In genomic region chr15:95772861-95773836, GRCm38 (mm10) we compare ENCODE assay signal across 8 mouse cellular contexts. TPM values are rescaled to one million over a fixed set of nuclear protein-coding genes. Genes with fewer than 3 reads are reported as not detected.
A peak's percentile ranks its signal among the peaks of the same experiment; 100 is the strongest.
DNase-seq lines count a peak whose midpoint lies in the region; ATAC-seq and TF ChIP-seq lines count a peak whose summit lies in the region.

No protein-coding gene starts in this region.

- H3K4me2 ChIP-seq in intestine, embryonic 14.5 days (ENCODE audit: low read length), result no peak overlapping the region
- no peak overlapping the region for H3K4me2 ChIP-seq in liver, embryonic 14.5 days (ENCODE audit: low read depth)

- TF ChIP-seq CTCF in liver, embryonic 14.5 days (IDR thresholded peaks at IDR 0.05; ENCODE audit: low read depth), result peak; percentile 93

- no peaks in the 10 kb centered on the region for H3K4me1 ChIP-seq in intestine, embryonic 14.5 days (replicated peaks; ENCODE audit: control insufficient read depth, insufficient read depth, low read length)
- peaks cover 0 to 2% of the 10 kb centered on the region in 2 experiments; a peak in 1 of 4 replicates for H3K4me1 ChIP-seq in liver, embryonic 14.5 days (replicated peaks; ENCODE audit: control insufficient read depth in 2 of 2, insufficient read depth in 2 of 2, low read length in 1 of 2)

- H3K9ac ChIP-seq in intestine, embryonic 14.5 days (ENCODE audit: low read length), result no peak overlapping the region
- no peak overlapping the region for H3K9ac ChIP-seq in liver, embryonic 14.5 days (replicated peaks)

- H3K27me3 ChIP-seq in intestine, embryonic 14.5 days (replicated peaks; ENCODE audit: control insufficient read depth, insufficient read depth, low read length), result no peaks in the 10 kb centered on the region
- H3K27me3 ChIP-seq in liver, embryonic 14.5 days (ENCODE audit: control insufficient read depth, insufficient read depth, low read length), result no peaks in the 10 kb centered on the region

- WGBS in intestine, embryonic 14.5 days, result 64% methylated on average over 14 of the region's 14 CpGs
- 49% methylated on average over 14 of the region's 14 CpGs for WGBS in liver, embryonic 14.5 days (ENCODE audit: insufficient replicate concordance)

- peak; percentile 18 for DNase-seq in cerebellum, adult 11 months
- DNase-seq in cerebellum, adult 9-11 months, result no peak
- DNase-seq in urinary bladder, adult 18-20 months (ENCODE audit: low spot score in 2 of 2), result peak; percentile 45 to 50
- DNase-seq in urinary bladder, postnatal 10 days (ENCODE audit: low spot score), result no peak
- peak; percentile 60 for DNase-seq in embryo, embryonic 11.5 days (ENCODE audit: low read depth, low spot score)
- DNase-seq in intestine, embryonic 14.5 days (ENCODE audit: low spot score), result peak; percentile 79
- DNase-seq in liver, embryonic 14.5 days (ENCODE audit: low read depth in 3 of 3, low spot score in 3 of 3), result peak in 2 of 3 experiments; percentile 32 to 36
- DNase-seq in right cerebral cortex, postnatal 10 days (ENCODE audit: low spot score in 2 of 2), result peak; percentile 54 to 68

- no peak overlapping the region for H3K4me3 ChIP-seq in intestine, embryonic 14.5 days (ENCODE audit: low read depth, low read length)
- H3K4me3 ChIP-seq in liver, embryonic 14.5 days (ENCODE audit: insufficient read depth in 1 of 2, low read depth in 2 of 2, low read length in 2 of 2), result no peak overlapping the region

- TF ChIP-seq EP300 in liver, embryonic 14.5 days (IDR thresholded peaks at IDR 0.05; ENCODE audit: low read depth), result no peak

- no peaks in the 10 kb centered on the region for H3K36me3 ChIP-seq in intestine, embryonic 14.5 days (ENCODE audit: control insufficient read depth, insufficient read depth, low read length)
- H3K36me3 ChIP-seq in liver, embryonic 14.5 days (replicated peaks; ENCODE audit: control insufficient read depth, insufficient read depth, low read depth), result no peaks in the 10 kb centered on the region

- H3K9me3 ChIP-seq in intestine, embryonic 14.5 days (ENCODE audit: control insufficient read depth, low read length), result no peaks in the 10 kb centered on the region
- no peaks in the 10 kb centered on the region for H3K9me3 ChIP-seq in liver, embryonic 14.5 days (ENCODE audit: control insufficient read depth, low read length)

- ATAC-seq in intestine, embryonic 14.5 days (replicated peaks; ENCODE audit: low FRiP score, low TSS enrichment, low read depth), result no peak
- no peak for ATAC-seq in liver, embryonic 14.5 days (ENCODE audit: insufficient read depth)

- H3K27ac ChIP-seq in intestine, embryonic 14.5 days (ENCODE audit: low read depth), result no peak overlapping the region
- no peak overlapping the region for H3K27ac ChIP-seq in liver, embryonic 14.5 days

RNA-seq across cellular contexts. Expression of gene Ano6, which starts 17.5 kb away (rescaled TPM):
- 66.2 and 71.8 TPM in 2 replicates for polyA plus RNA-seq in intestine, embryonic 14.5 days (2014; fragmentation: Nextera tagmentation; extraction: Ambion mirVana)
- 3.7 and 4.7 TPM in 2 replicates for polyA plus RNA-seq in liver, embryonic 14.5 days (2012; rRNA removed)
- polyA plus RNA-seq in liver, embryonic 14.5 days (2014; fragmentation: Nextera tagmentation; extraction: Ambion mirVana), result 6.3 and 9.0 TPM in 2 replicates

Comparison
In these comparisons a context has a peak if more than half of its experiments do, and no peak if none do; other contexts are left out.
1. DNase-seq: peak in cerebellum, adult 11 months (single experiment), urinary bladder, adult 18-20 months (2 of 2), embryo, embryonic 11.5 days (single experiment), intestine, embryonic 14.5 days (single experiment), liver, embryonic 14.5 days (2 of 3) and right cerebral cortex, postnatal 10 days (2 of 2); none in cerebellum, adult 9-11 months (single experiment) and urinary bladder, postnatal 10 days (single experiment).